Mouse (Mus musculus): ENCODE results near the gene Nab2. TPM values are rescaled to one million over a fixed set of nuclear protein-coding genes. Genes with fewer than 3 reads are reported as not detected.

Nab2 gene
- polyA plus RNA-seq, 1 experiment from 2014 or later: 1.9 TPM

GRCm38 (mm10) chr10:127615034-127615374 is 53.4 kb downstream of the Nab2 start:
- H3K27ac ChIP-seq (ENCODE audit: low read depth, low read length): peak overlapping the region; percentile 52; the same call in 1 of the 2 replicates
- DNase-seq (ENCODE audit: low spot score): no peak
- no peak overlapping the region for H3K4me3 ChIP-seq (ENCODE audit: low read depth, low read length)
- no peaks in the 10 kb centered on the region for H3K9me3 ChIP-seq (replicated peaks; ENCODE audit: control insufficient read depth, low read length)
- 45% methylated on average over 2 of the region's 2 CpGs for WGBS
- H3K27me3 ChIP-seq (replicated peaks; ENCODE audit: control insufficient read depth, insufficient read depth, low read length): no peaks in the 10 kb centered on the region
- peak overlapping the region; percentile 21; the same call in 1 of the 2 replicates for H3K9ac ChIP-seq (ENCODE audit: low read length)
- H3K36me3 ChIP-seq (ENCODE audit: control insufficient read depth, insufficient read depth, low read length): peaks cover 25% of the 10 kb centered on the region
- no peak overlapping the region for H3K4me2 ChIP-seq (ENCODE audit: low read length)
- ATAC-seq: no peak
- peaks cover 39% of the 10 kb centered on the region for H3K4me1 ChIP-seq (ENCODE audit: control insufficient read depth, insufficient read depth, low read length)

- 37% methylated on average over 12 of the region's 12 CpGs for WGBS
- ATAC-seq (no peak), DNase-seq (ENCODE audit: low spot score) (no peak)
- Histone ChIP-seq H3K4me2 (ENCODE audit: low read length) (no peak overlapping the region), H3K9me3 (replicated peaks; ENCODE audit: control insufficient read depth, low read length) (no peaks in the 10 kb centered on the region), H3K27me3 (replicated peaks; ENCODE audit: control insufficient read depth, insufficient read depth, low read length) (no peaks in the 10 kb centered on the region), H3K4me1 (ENCODE audit: control insufficient read depth, insufficient read depth, low read length) (peaks cover 36% of the 10 kb centered on the region), H3K9ac (ENCODE audit: low read length) (peak overlapping the region; percentile 25), H3K36me3 (ENCODE audit: control insufficient read depth, insufficient read depth, low read length) (peaks cover 31% of the 10 kb centered on the region), H3K27ac (ENCODE audit: low read depth, low read length) (no peak overlapping the region), H3K4me3 (ENCODE audit: low read depth, low read length) (no peak overlapping the region)
Observed at GRCm38 (mm10) chr10:127614236-127615033, 53.9 kb downstream of the Nab2 start.

GRCm38 (mm10) chr10:127612079-127612775 is 56.1 kb downstream of the Nab2 start:
- ATAC-seq (no peak), DNase-seq (ENCODE audit: low spot score) (no peak)
- no peak overlapping the region for H3K9ac ChIP-seq (ENCODE audit: low read length)
- H3K4me3 ChIP-seq (ENCODE audit: low read depth, low read length): no peak overlapping the region
- no peak overlapping the region for H3K27ac ChIP-seq (ENCODE audit: low read depth, low read length)
- no peaks in the 10 kb centered on the region for H3K9me3 ChIP-seq (replicated peaks; ENCODE audit: control insufficient read depth, low read length)
- H3K4me1 ChIP-seq (ENCODE audit: control insufficient read depth, insufficient read depth, low read length): peaks cover 15% of the 10 kb centered on the region
- no peaks in the 10 kb centered on the region for H3K27me3 ChIP-seq (replicated peaks; ENCODE audit: control insufficient read depth, insufficient read depth, low read length)
- no peak overlapping the region for H3K4me2 ChIP-seq (ENCODE audit: low read length)
- peaks cover 53% of the 10 kb centered on the region for H3K36me3 ChIP-seq (ENCODE audit: control insufficient read depth, insufficient read depth, low read length)
- 89% methylated on average over 14 of the region's 14 CpGs for WGBS

Other genes with a start within 250 kb of the Nab2 start
- 0.41 TPM in 1 of 2 replicates, not detected in the other for gene Stac3, start 166.9 kb downstream of the Nab2 start, polyA plus RNA-seq (2014; fragmentation: Nextera tagmentation; extraction: Ambion mirVana)
- gene Ndufa4l2, start 153.6 kb downstream of the Nab2 start, polyA plus RNA-seq (2014; fragmentation: Nextera tagmentation; extraction: Ambion mirVana): 12.5 and 17.2 TPM in 2 replicates
- 53.1 and 65.1 TPM in 2 replicates for gene Shmt2, start 146.1 kb downstream of the Nab2 start, polyA plus RNA-seq (2014; fragmentation: Nextera tagmentation; extraction: Ambion mirVana)
- gene Nxph4, start 134.0 kb downstream of the Nab2 start, polyA plus RNA-seq (2014; fragmentation: Nextera tagmentation; extraction: Ambion mirVana): 32.1 and 35.4 TPM in 2 replicates
- gene Lrp1, start 47.4 kb downstream of the Nab2 start, polyA plus RNA-seq (2014; fragmentation: Nextera tagmentation; extraction: Ambion mirVana): 60.2 and 81.2 TPM in 2 replicates
- 3.4 and 3.7 TPM in 2 replicates for gene Stat6, start 25.6 kb downstream of the Nab2 start, polyA plus RNA-seq (2014; fragmentation: Nextera tagmentation; extraction: Ambion mirVana)
- gene Nemp1, start 1.7 kb downstream of the Nab2 start, polyA plus RNA-seq (2014; fragmentation: Nextera tagmentation; extraction: Ambion mirVana): 5.8 TPM in 2 replicates
- gene Myo1a, start 36.6 kb upstream of the Nab2 start, polyA plus RNA-seq (2014; fragmentation: Nextera tagmentation; extraction: Ambion mirVana): 0.67 and 1.3 TPM in 2 replicates
- 2.6 and 5.6 TPM in 2 replicates for gene Tac2, start 55.9 kb upstream of the Nab2 start, polyA plus RNA-seq (2014; fragmentation: Nextera tagmentation; extraction: Ambion mirVana)
- 4.5 and 5.0 TPM in 2 replicates for gene Zbtb39, start 71.0 kb upstream of the Nab2 start, polyA plus RNA-seq (2014; fragmentation: Nextera tagmentation; extraction: Ambion mirVana)
- gene Gpr182, start 83.2 kb upstream of the Nab2 start, polyA plus RNA-seq (2014; fragmentation: Nextera tagmentation; extraction: Ambion mirVana): 0.30 and 0.78 TPM in 2 replicates
- 0.05 TPM in 1 of 2 replicates, not detected in the other for gene Rdh1, start 91.2 kb upstream of the Nab2 start, polyA plus RNA-seq (2014; fragmentation: Nextera tagmentation; extraction: Ambion mirVana)
- gene Rdh16f1, start 91.2 kb upstream of the Nab2 start, polyA plus RNA-seq (2014; fragmentation: Nextera tagmentation; extraction: Ambion mirVana): not detected in 2 replicates
- 0.08 and 0.12 TPM in 2 replicates for gene Rdh9, start 107.8 kb upstream of the Nab2 start, polyA plus RNA-seq (2014; fragmentation: Nextera tagmentation; extraction: Ambion mirVana)
- gene Rdh16, start 132.6 kb upstream of the Nab2 start, polyA plus RNA-seq (2014; fragmentation: Nextera tagmentation; extraction: Ambion mirVana): 0.06 TPM in 1 of 2 replicates, not detected in the other
- gene Rdh19, start 181.4 kb upstream of the Nab2 start, polyA plus RNA-seq (2014; fragmentation: Nextera tagmentation; extraction: Ambion mirVana): not detected in 2 replicates
- gene Rdh16f2, start 197.9 kb upstream of the Nab2 start, polyA plus RNA-seq (2014; fragmentation: Nextera tagmentation; extraction: Ambion mirVana): not detected in 2 replicates
- not detected in 2 replicates for gene Rdh7, start 220.2 kb upstream of the Nab2 start, polyA plus RNA-seq (2014; fragmentation: Nextera tagmentation; extraction: Ambion mirVana)
- gene Sdr9c7, start 229.9 kb upstream of the Nab2 start, polyA plus RNA-seq (2014; fragmentation: Nextera tagmentation; extraction: Ambion mirVana): not detected in 2 replicates

All from forebrain, embryonic 14.5 days (tissue).